Mouse (Mus musculus): Measurements from ENCODE around the gene Gna13. TPM values are rescaled to one million over a fixed set of nuclear protein-coding genes. Genes with fewer than 3 reads are reported as not detected.

The Gna13 gene
- total and polyA plus RNA-seq, 3 experiments, result 51.0 to 102 (median 56.6) TPM

DNA sequence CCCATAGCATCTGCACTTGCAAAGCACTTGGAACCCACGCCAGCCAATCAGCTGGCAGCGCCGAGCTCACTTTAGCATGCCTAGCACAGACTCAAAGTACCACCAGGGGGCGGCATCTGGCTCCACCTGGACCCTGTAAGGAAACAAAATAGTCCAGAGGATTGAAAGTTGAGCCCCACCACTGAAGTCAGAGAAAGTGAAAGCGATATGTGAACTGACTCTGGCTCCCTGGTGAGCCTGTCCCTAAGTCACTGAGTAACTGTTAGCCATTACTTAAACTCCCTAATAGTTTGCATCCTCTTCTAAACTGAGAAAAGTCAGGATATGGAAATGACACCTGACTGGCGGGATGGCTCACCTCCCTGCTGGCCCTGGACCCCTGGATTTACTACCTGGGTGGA is 31.2 kb upstream of the Gna13 start:
- Histone ChIP-seq H3K27ac (ENCODE audit: control insufficient read depth, low read depth, low read length) (no peak overlapping the region), H3K9ac (ENCODE audit: control insufficient read depth, low read depth, low read length, poor library complexity, severe bottlenecking) (peak overlapping the region; percentile 62), H3K4me3 (ENCODE audit: control insufficient read depth in 1 of 2, insufficient read depth in 1 of 2, low read depth in 2 of 2, low read length in 2 of 2) (peak overlapping the region; percentile 51 to 71), H3K36me3 (ENCODE audit: control insufficient read depth in 1 of 2, insufficient read depth in 2 of 2, low read length in 2 of 2) (peaks cover 0 to 19% of the 10 kb centered on the region in 2 experiments; a peak in 2 of 4 replicates), H3K27me3 (ENCODE audit: control insufficient read depth in 1 of 2, insufficient read depth in 2 of 2, low read length in 2 of 2) (no peaks in the 10 kb centered on the region), H3K4me1 (ENCODE audit: control insufficient read depth in 1 of 2, insufficient read depth in 2 of 2, low read length in 2 of 2) (peaks cover 20 to 22% of the 10 kb centered on the region in 2 experiments), H3K79me2 (ENCODE audit: control insufficient read depth, insufficient read depth, low read length, poor library complexity) (no peaks in the 10 kb centered on the region), H3K9me3 (replicated peaks; ENCODE audit: insufficient read depth, low read length) (no peaks in the 10 kb centered on the region)
- peak; percentile 99 for DNase-seq (ENCODE audit: low read depth, low spot score)
- TF ChIP-seq MXI1 (IDR thresholded peaks at IDR 0.05; ENCODE audit: low read depth, low read length) (peak; percentile 94), EP300 (IDR thresholded peaks at IDR 0.05; ENCODE audit: low read depth in 1 of 2, low read length in 2 of 2) (0 out of 4 replicates have a peak, but pooled peaks of 1 of the 2 experiments have one; percentile 28), CTCF (IDR thresholded peaks at IDR 0.05 in 2 of 3, conservative IDR thresholded peaks at IDR 0.05 in 1 of 3; ENCODE audit: control insufficient read depth in 1 of 3, insufficient read depth in 1 of 3, low read depth in 2 of 3, low read length in 3 of 3, poor library complexity in 1 of 3, severe bottlenecking in 1 of 3) (peak; percentile 82 to 100 (median 94)), SIN3A (IDR thresholded peaks at IDR 0.05; ENCODE audit: low read length) (peak; percentile 96), POLR2AphosphoS5 (IDR thresholded peaks at IDR 0.05; ENCODE audit: borderline replicate concordance, low read depth, low read length) (no peak), POLR2A (IDR thresholded peaks at IDR 0.05; ENCODE audit: control insufficient read depth in 1 of 2, insufficient read depth in 1 of 2, low read depth in 1 of 2, low read length in 2 of 2, poor library complexity in 1 of 2) (0 out of 4 replicates have a peak, but pooled peaks of 1 of the 2 experiments have one; percentile 10), RAD21 (IDR thresholded peaks at IDR 0.05; ENCODE audit: low read depth, low read length) (peak; percentile 97), ETS1 (IDR thresholded peaks at IDR 0.05; ENCODE audit: low read depth, low read length) (peak; percentile 78), GATA1 (IDR thresholded peaks at IDR 0.05; ENCODE audit: low read depth, low read length) (no peak), TCF12 (IDR thresholded peaks at IDR 0.05; ENCODE audit: low read depth, low read length) (peak; percentile 54), SMC3 (IDR thresholded peaks at IDR 0.05; ENCODE audit: low read depth, low read length) (peak; percentile 100), MAZ (IDR thresholded peaks at IDR 0.05; ENCODE audit: low read depth, low read length) (peak; percentile 73; the same call in 1 of the 2 replicates), E2F4 (IDR thresholded peaks at IDR 0.05; ENCODE audit: borderline replicate concordance, low read depth, low read length) (no peak), CHD1 (IDR thresholded peaks at IDR 0.05; ENCODE audit: low read depth, low read length) (no peak), ELF1 (IDR thresholded peaks at IDR 0.05; ENCODE audit: low read depth, low read length) (no peak), USF1 (IDR thresholded peaks at IDR 0.05; ENCODE audit: low read depth, low read length) (no peak), JUND (IDR thresholded peaks at IDR 0.05; ENCODE audit: low read depth, low read length) (no peak), UBTF (IDR thresholded peaks at IDR 0.05; ENCODE audit: borderline replicate concordance, insufficient read depth, low read depth, low read length) (no peak), KAT2A (conservative IDR thresholded peaks at IDR 0.05; ENCODE audit: low read depth, low read length) (no peak), MAX (IDR thresholded peaks at IDR 0.05; ENCODE audit: low read length) (0 out of 2 replicates have a peak, but pooled peaks have one; percentile 29), MYC (IDR thresholded peaks at IDR 0.05; ENCODE audit: low read depth, low read length) (peak; percentile 80), RCOR1 (IDR thresholded peaks at IDR 0.05; ENCODE audit: low read depth, low read length) (no peak), USF2 (IDR thresholded peaks at IDR 0.05; ENCODE audit: borderline replicate concordance in 1 of 2, insufficient read depth in 1 of 2, low read depth in 1 of 2, low read length in 2 of 2) (no peak), CHD2 (IDR thresholded peaks at IDR 0.05; ENCODE audit: low read length) (no peak), NRF1 (IDR thresholded peaks at IDR 0.05; ENCODE audit: insufficient read depth, low read depth, low read length, poor library complexity, severe bottlenecking) (no peak), HCFC1 (IDR thresholded peaks at IDR 0.05; ENCODE audit: low read depth, low read length) (peak; percentile 59), NELFE (IDR thresholded peaks at IDR 0.05; ENCODE audit: low read depth, low read length) (no peak), MYB (IDR thresholded peaks at IDR 0.05; ENCODE audit: low read depth, low read length) (no peak), BHLHE40 (IDR thresholded peaks at IDR 0.05; ENCODE audit: borderline replicate concordance, low read depth, low read length) (0 out of 2 replicates have a peak, but pooled peaks have one; percentile 39), ZKSCAN1 (IDR thresholded peaks at IDR 0.05; ENCODE audit: low read depth, low read length) (no peak), ZMIZ1 (IDR thresholded peaks at IDR 0.05; ENCODE audit: low read depth, low read length) (no peak), POLR2AphosphoS2 (IDR thresholded peaks at IDR 0.05; ENCODE audit: low read length) (no peak), GABPA (IDR thresholded peaks at IDR 0.05; ENCODE audit: low read depth, low read length) (no peak), TAL1 (IDR thresholded peaks at IDR 0.05; ENCODE audit: low read length) (no peak), MAFK (IDR thresholded peaks at IDR 0.05; ENCODE audit: borderline replicate concordance, low read depth, low read length) (no peak), ZC3H11A (IDR thresholded peaks at IDR 0.05; ENCODE audit: low read depth, low read length) (peak; percentile 98), ZNF384 (IDR thresholded peaks at IDR 0.05; ENCODE audit: low read depth, low read length) (no peak), TBP (IDR thresholded peaks at IDR 0.05; ENCODE audit: low read depth, low read length) (no peak)

All from MEL (cell line).